Mouse (Mus musculus): ENCODE results near the gene Dnm3. TPM values are rescaled to one million over a fixed set of nuclear protein-coding genes. Genes with fewer than 3 reads are reported as not detected.

Gene Dnm3
- polyA plus RNA-seq, 1 experiment: 6.8 TPM

- no peak for TF ChIP-seq POLR2A (IDR thresholded peaks at IDR 0.05; ENCODE audit: borderline replicate concordance, extremely low read depth, low read depth, low read length)
- no peak for TF ChIP-seq CTCF (IDR thresholded peaks at IDR 0.05; ENCODE audit: insufficient read depth, low read length)
- Histone ChIP-seq H3K4me3 (replicated peaks; ENCODE audit: extremely low read depth, low read depth, low read length) (no peak overlapping the region), H3K4me1 (ENCODE audit: control insufficient read depth, insufficient read depth, low read length) (no peaks in the 10 kb centered on the region)
- WGBS: 79% methylated on average over 3 of the region's 3 CpGs
- DNase-seq: no peak
Observed at GRCm38 (mm10) chr1:162147554-162147953, 330.3 kb downstream of the Dnm3 start.

- 57% methylated on average over 6 of the region's 6 CpGs for WGBS
- DNase-seq: no peak
- Histone ChIP-seq H3K4me3 (replicated peaks; ENCODE audit: extremely low read depth, low read depth, low read length) (no peak overlapping the region), H3K4me1 (ENCODE audit: control insufficient read depth, insufficient read depth, low read length) (no peaks in the 10 kb centered on the region)
- TF ChIP-seq POLR2A (IDR thresholded peaks at IDR 0.05; ENCODE audit: borderline replicate concordance, extremely low read depth, low read depth, low read length) (no peak), CTCF (IDR thresholded peaks at IDR 0.05; ENCODE audit: insufficient read depth, low read length) (no peak)
Observed at GRCm38 (mm10) chr1:162145748-162146147, 332.1 kb downstream of the Dnm3 start.

DNA sequence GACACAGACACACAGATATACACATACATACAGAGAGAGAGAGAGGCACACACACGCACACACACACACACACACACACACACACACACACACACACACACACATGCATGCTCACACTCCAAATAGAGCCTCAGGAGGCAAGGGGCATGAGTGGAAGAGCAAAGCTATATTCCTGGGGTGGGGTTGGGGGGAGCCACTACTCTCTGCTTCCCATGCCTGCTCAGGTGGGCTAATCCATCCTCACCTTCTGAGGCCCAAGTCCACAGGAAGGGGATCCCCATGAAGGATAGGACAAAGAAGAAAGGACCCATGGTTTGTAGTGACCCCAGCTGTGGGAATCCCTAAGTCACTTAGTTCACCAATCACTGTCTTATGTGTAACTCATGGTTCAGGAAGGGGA, 332.8 kb downstream of the Dnm3 start:
- no CpG with 5 or more reads among the region's 1 CpGs for WGBS
- DNase-seq: no peak
- Histone ChIP-seq H3K4me3 (replicated peaks; ENCODE audit: extremely low read depth, low read depth, low read length) (no peak overlapping the region), H3K4me1 (ENCODE audit: control insufficient read depth, insufficient read depth, low read length) (no peaks in the 10 kb centered on the region)
- TF ChIP-seq POLR2A (IDR thresholded peaks at IDR 0.05; ENCODE audit: borderline replicate concordance, extremely low read depth, low read depth, low read length) (no peak), CTCF (IDR thresholded peaks at IDR 0.05; ENCODE audit: insufficient read depth, low read length) (no peak)

DNA sequence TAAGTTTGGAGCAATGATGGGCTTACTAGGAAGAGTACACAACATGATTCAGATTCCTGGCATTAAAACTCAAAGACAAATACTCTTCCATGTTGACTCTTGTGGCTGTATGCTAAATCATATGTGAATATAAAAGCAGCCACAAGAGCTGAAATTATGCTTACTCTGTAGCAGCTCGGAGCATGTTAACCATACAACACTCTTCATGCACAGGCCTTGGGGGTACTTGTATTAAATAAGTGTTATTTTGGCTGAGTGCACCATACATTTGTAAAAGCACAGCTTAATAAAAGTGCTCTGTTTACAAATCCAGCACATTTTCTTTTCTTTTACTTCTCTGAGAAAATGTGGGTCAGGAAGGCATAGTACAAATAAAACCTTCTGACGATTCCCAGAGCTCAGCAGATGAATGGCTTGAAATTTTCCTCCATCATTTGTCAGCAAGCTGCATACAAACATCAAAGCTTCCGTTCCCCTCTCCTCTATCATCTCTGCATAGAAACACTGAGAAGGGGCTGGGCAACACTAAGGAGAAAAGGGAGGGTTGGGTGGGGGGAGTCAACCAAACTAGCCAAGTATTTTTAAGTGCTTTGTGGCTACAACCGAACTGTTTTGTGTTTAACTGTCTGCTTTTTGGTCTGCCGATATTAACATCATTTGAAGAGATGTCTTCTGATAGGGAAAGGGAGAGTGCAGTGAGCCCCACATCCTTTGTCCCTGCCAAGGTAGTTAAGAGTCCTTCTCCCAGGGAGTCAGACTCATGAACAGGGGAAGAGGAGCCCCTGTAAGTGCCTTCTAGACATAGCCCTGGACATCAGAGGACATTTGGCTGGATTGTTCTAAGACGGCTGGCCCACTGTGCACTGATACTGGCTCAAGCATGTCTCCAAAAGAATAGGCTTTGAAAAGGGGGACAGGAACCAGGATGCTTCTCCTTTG, 333.6 kb downstream of the Dnm3 start:
- TF ChIP-seq CTCF (IDR thresholded peaks at IDR 0.05; ENCODE audit: insufficient read depth, low read length) (no peak), POLR2A (IDR thresholded peaks at IDR 0.05; ENCODE audit: borderline replicate concordance, extremely low read depth, low read depth, low read length) (no peak)
- DNase-seq: no peak
- WGBS: 41% methylated on average over 6 of the region's 6 CpGs
- H3K4me1 ChIP-seq (ENCODE audit: control insufficient read depth, insufficient read depth, low read length): no peaks in the 10 kb centered on the region
- H3K4me3 ChIP-seq (replicated peaks; ENCODE audit: extremely low read depth, low read depth, low read length): no peak overlapping the region

DNA sequence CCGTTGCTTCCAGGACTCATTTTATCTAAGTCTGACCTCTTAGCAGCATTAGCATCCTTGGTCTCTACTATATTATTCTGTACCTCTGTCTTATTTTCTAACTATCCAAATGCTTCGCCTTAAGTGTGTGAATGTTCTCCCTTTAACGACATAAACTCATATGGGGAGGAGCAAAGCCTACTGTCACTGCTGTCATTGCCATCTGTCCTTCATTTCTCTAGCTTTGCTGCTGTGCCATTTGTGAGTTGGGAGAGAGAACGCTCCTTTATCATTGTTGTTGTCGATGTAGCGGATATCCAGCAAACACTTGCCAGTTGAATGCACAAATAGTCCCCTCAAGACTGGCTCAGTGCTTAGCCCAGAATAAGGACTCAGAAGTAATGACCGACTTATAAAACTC, 335.5 kb downstream of the Dnm3 start:
- DNase-seq: no peak
- TF ChIP-seq CTCF (IDR thresholded peaks at IDR 0.05; ENCODE audit: insufficient read depth, low read length): no peak
- no peak for TF ChIP-seq POLR2A (IDR thresholded peaks at IDR 0.05; ENCODE audit: borderline replicate concordance, extremely low read depth, low read depth, low read length)
- Histone ChIP-seq H3K4me1 (ENCODE audit: control insufficient read depth, insufficient read depth, low read length) (no peaks in the 10 kb centered on the region), H3K4me3 (replicated peaks; ENCODE audit: extremely low read depth, low read depth, low read length) (no peak overlapping the region)
- WGBS: 87% methylated on average over 7 of the region's 7 CpGs

- TF ChIP-seq CTCF (IDR thresholded peaks at IDR 0.05; ENCODE audit: insufficient read depth, low read length) (no peak), POLR2A (IDR thresholded peaks at IDR 0.05; ENCODE audit: borderline replicate concordance, extremely low read depth, low read depth, low read length) (no peak)
- 48% methylated on average over 4 of the region's 4 CpGs for WGBS
- H3K4me1 ChIP-seq (ENCODE audit: control insufficient read depth, insufficient read depth, low read length): no peaks in the 10 kb centered on the region
- no peak for DNase-seq
- no peak overlapping the region for H3K4me3 ChIP-seq (replicated peaks; ENCODE audit: extremely low read depth, low read depth, low read length)
Observed at GRCm38 (mm10) chr1:162136328-162136727, 341.5 kb downstream of the Dnm3 start.

DNA sequence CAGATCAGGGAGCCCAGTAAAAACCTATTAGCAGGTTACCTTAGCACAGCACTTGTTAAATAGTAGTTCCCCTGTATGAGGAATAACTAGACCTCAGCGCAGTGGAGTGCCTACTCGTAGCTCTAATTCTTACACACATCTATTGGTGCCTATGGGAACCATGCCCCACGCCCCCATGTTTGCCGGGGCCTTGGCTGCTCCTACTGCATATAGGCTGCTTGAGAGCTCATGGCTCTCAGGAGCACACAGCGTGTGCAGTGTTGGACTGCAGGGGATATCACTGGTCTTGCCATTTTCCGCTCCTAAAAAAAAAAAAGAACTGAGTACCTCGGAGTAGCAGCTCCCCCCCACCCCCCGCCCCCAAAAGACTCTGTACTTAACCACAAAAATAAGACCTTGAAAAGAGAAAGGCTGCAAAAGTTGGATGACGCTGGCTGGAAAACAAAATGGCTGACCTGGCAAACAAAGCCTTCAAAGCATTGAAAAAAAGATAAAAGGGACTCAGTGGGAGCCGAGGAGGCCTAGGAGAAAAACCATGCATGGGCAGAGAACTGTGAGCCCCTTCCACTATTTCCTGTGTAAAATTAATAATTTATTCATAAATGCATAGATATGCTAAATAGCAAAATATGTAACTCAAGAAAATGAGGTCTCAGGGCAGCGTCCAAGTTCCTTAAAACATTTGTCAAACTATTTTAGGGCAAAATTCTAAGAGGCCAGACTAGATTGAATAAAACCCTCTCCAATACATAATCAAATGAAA, 342.2 kb downstream of the Dnm3 start:
- Histone ChIP-seq H3K4me1 (ENCODE audit: control insufficient read depth, insufficient read depth, low read length) (no peaks in the 10 kb centered on the region), H3K4me3 (replicated peaks; ENCODE audit: extremely low read depth, low read depth, low read length) (no peak overlapping the region)
- TF ChIP-seq CTCF (IDR thresholded peaks at IDR 0.05; ENCODE audit: insufficient read depth, low read length) (no peak), POLR2A (IDR thresholded peaks at IDR 0.05; ENCODE audit: borderline replicate concordance, extremely low read depth, low read depth, low read length) (no peak)
- WGBS: 82% methylated on average over 11 of the region's 11 CpGs
- DNase-seq: no peak

GRCm38 (mm10) chr1:162134651-162135066, 343.2 kb downstream of the Dnm3 start:
- TF ChIP-seq CTCF (IDR thresholded peaks at IDR 0.05; ENCODE audit: insufficient read depth, low read length) (no peak), POLR2A (IDR thresholded peaks at IDR 0.05; ENCODE audit: borderline replicate concordance, extremely low read depth, low read depth, low read length) (no peak)
- WGBS: 46% methylated on average over 3 of the region's 3 CpGs
- no peak for DNase-seq
- no peak overlapping the region for H3K4me3 ChIP-seq (replicated peaks; ENCODE audit: extremely low read depth, low read depth, low read length)
- H3K4me1 ChIP-seq (ENCODE audit: control insufficient read depth, insufficient read depth, low read length): no peaks in the 10 kb centered on the region

DNA sequence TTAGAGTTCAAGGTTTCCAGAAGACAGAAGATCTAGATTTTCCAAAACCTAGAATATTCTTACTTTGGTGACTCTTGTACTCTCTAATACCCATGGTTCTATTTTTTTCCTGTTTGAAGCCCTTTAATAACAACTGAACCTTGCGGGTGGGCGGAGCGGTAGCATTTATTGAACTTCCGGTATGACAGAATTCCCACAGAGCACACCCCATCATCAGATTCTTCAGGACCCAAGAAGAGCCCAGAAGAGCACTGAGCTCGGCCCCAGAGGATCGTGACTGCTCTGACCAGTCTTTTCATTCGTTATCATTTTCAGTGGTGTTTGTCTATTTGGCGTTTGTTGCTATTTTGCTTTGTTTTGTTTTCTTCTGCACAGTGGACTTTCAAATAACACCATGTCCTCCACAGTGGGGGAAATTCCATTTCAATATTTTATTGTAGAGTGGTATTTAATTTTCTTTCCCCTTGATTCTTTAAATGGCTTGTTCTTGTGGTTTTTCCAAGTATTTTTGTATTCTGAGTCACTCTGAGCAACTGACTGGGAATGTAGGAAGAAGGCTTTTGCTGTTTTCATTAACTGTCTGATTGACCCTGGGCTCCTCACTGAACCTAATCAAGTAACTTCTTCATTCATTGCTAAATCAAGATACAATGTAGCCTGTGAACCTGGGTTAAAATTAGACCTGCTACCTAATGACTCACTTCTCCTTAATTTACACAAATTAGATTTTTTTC, 344.8 kb downstream of the Dnm3 start:
- TF ChIP-seq CTCF (IDR thresholded peaks at IDR 0.05; ENCODE audit: insufficient read depth, low read length): no peak
- TF ChIP-seq POLR2A (IDR thresholded peaks at IDR 0.05; ENCODE audit: borderline replicate concordance, extremely low read depth, low read depth, low read length): no peak
- H3K4me1 ChIP-seq (ENCODE audit: control insufficient read depth, insufficient read depth, low read length): no peaks in the 10 kb centered on the region
- no peak overlapping the region for H3K4me3 ChIP-seq (replicated peaks; ENCODE audit: extremely low read depth, low read depth, low read length)
- 70% methylated on average over 8 of the region's 8 CpGs for WGBS
- no peak for DNase-seq

Data from lung, adult 2 months (tissue).